Mouse (Mus musculus) liver, adult 2 months (tissue): ENCODE measurements around the gene Rpl26. TPM values are rescaled to one million over a fixed set of nuclear protein-coding genes. Genes with fewer than 3 reads are reported as not detected.
A peak's percentile ranks its signal among the peaks of the same experiment; 100 is the strongest.

Source experiments
- DNase-seq: peaks from one replicate; pipeline ENCODE4 v3.0.0-alpha.2; 2011; ENCODE audit warnings: low read depth, low spot score; ENCODE audit errors: extremely low read depth
- H3K27ac ChIP-seq: fragments of 200-500 bp; replicated peaks from 2 replicates; pipeline ENCODE4 v1.5.1; 2012; ENCODE audit warnings: low read depth, mild to moderate bottlenecking, control low read depth, inconsistent platforms, low read length; ENCODE audit not compliant: insufficient read depth
- H3K27me3 ChIP-seq: fragments of 200-500 bp; 2 replicates; pipeline ENCODE4 v1.6.1; 2012; ENCODE audit warnings: mild to moderate bottlenecking, moderate library complexity, low read length, inconsistent platforms; ENCODE audit not compliant: control insufficient read depth, insufficient read depth
- H3K36me3 ChIP-seq: fragments of 200-500 bp; 2 replicates; pipeline ENCODE4 v1.6.1; 2012; ENCODE audit warnings: low read length, inconsistent platforms; ENCODE audit not compliant: control insufficient read depth, insufficient read depth
- H3K4me1 ChIP-seq: fragments of 200-500 bp; 2 replicates; pipeline ENCODE4 v1.6.1; 2011; ENCODE audit warnings: low read length; ENCODE audit not compliant: control insufficient read depth, insufficient read depth
- H3K4me3 ChIP-seq: fragments of 200-500 bp; 2 replicates; pipeline ENCODE4 v1.5.1; 2011; ENCODE audit warnings: low read depth, mild to moderate bottlenecking, control low read depth, low read length, moderate library complexity; ENCODE audit not compliant: insufficient read depth
- H3K79me2 ChIP-seq: fragments of 200-500 bp; 2 replicates; pipeline ENCODE4 v1.6.1; 2012; ENCODE audit warnings: inconsistent platforms, mild to moderate bottlenecking, low read length, moderate library complexity; ENCODE audit not compliant: control insufficient read depth, insufficient read depth
- H3K9ac ChIP-seq: fragments of 200-500 bp; 2 replicates; pipeline ENCODE4 v1.6.1; 2012; ENCODE audit warnings: low read depth, mild to moderate bottlenecking, control low read depth, inconsistent platforms, low read length
- CTCF ChIP-seq: fragments of 200-500 bp; IDR thresholded peaks from 2 replicates; pipeline ENCODE4 v1.5.1; 2011; ENCODE audit warnings: low read depth, low read length, control low read depth
- POLR2A ChIP-seq: fragments of 200-500 bp; IDR thresholded peaks from 2 replicates; pipeline ENCODE4 v1.6.1; 2011; ENCODE audit warnings: low read length, control low read depth; ENCODE audit not compliant: insufficient read depth; ENCODE audit errors: extremely low read depth
- WGBS: fragments of 180-500 bp; shearing (Covaris S2); methylation state at CpG from one replicate; pipeline ENCODE4 v1.1.7; 2018; 5-methylcytosine and 5-hydroxymethylcytosine counted together
- polyA plus RNA-seq: library from polyadenylated mRNA; depleted of rRNA; stranded (reverse); fragments of >200 nt; gene quantifications from 2 replicates; pipeline ENCODE4 v1.2.3, GENCODE M21; 2012
- total RNA-seq: library from RNA; depleted of rRNA; stranded (reverse); fragments of >200 nt; gene quantifications from 2 replicates; pipeline ENCODE4 v1.2.3, GENCODE M21; 2014

The Rpl26 gene
- total and polyA plus RNA-seq, 2 experiments = 292 to 1,005 TPM

GRCm38 (mm10) chr11:68899815-68900214, 1.6 kb upstream of the Rpl26 start:
- Histone ChIP-seq H3K36me3 (peaks cover 21% of the 10 kb centered on the region), H3K9ac (no peak overlapping the region), H3K27ac (no peak overlapping the region), H3K4me1 (no peaks in the 10 kb centered on the region), H3K4me3 (no peak overlapping the region), H3K27me3 (no peaks in the 10 kb centered on the region), H3K79me2 (no peaks in the 10 kb centered on the region)
- no peak for DNase-seq
- TF ChIP-seq CTCF (no peak), POLR2A (no peak)
- 84% methylated on average over 8 of the region's 8 CpGs for WGBS

DNA sequence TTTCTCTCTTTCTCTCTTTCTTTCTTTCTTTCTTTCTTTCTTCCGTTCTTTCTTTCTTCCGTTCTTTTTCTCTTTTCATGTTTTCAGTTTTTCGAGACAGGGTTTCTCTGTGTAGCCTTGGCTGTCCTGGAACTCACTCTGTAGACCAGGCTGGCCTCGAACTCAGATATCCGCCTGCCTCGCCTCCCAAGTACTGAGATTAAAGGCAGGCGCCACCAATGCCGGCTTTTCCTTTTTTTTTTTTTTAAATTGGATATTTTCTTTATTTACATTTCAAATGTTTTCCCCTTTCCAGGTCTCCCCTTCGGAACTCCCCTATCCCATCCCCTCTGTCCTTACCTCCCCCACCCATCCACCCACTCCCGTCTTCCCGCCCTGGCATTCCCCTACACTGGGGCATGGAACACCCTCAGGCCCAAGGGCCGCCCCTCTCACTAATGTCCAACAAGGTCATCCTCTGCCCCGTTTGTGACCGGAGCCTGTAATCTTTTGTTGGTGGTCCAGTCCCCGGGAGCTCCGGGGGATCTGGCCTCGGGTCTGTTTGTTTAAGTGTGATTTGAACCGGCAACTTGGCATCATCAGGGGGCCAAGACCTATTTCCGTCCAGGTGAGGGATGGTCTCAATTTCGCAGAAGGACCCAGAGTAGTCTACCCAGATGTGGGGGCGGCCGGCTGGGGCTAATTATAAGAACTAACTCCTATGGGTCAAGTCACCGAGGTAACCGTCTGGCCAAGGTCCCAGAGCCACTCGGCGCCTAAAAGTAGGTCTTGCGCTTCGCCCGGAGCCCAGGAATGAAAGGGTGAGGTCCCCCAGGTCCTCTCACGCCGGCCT, 648 bp upstream of the Rpl26 start:
- WGBS = 25% methylated on average over 31 of the region's 31 CpGs
- Histone ChIP-seq H3K9ac (peak overlapping the region; percentile 56), H3K4me3 (peak overlapping the region; percentile 61), H3K27me3 (no peaks in the 10 kb centered on the region), H3K4me1 (no peaks in the 10 kb centered on the region), H3K27ac (no peak overlapping the region), H3K36me3 (peaks cover 30% of the 10 kb centered on the region), H3K79me2 (no peaks in the 10 kb centered on the region)
- DNase-seq = no peak
- TF ChIP-seq POLR2A (no peak), CTCF (no peak)

- Histone ChIP-seq H3K27me3 (no peaks in the 10 kb centered on the region), H3K79me2 (no peaks in the 10 kb centered on the region), H3K4me3 (peak overlapping the region; percentile 89), H3K27ac (no peak overlapping the region), H3K9ac (peak overlapping the region; percentile 87), H3K36me3 (peaks cover 35% of the 10 kb centered on the region), H3K4me1 (peaks cover 2% of the 10 kb centered on the region; the same call in 1 of the 2 replicates)
- peak; percentile 19 for DNase-seq
- under 1% methylated on average over 10 of the region's 10 CpGs for WGBS
- TF ChIP-seq POLR2A (no peak), CTCF (no peak)
Measured at GRCm38 (mm10) chr11:68902047-68902364, 623 bp downstream of the Rpl26 start.

DNA sequence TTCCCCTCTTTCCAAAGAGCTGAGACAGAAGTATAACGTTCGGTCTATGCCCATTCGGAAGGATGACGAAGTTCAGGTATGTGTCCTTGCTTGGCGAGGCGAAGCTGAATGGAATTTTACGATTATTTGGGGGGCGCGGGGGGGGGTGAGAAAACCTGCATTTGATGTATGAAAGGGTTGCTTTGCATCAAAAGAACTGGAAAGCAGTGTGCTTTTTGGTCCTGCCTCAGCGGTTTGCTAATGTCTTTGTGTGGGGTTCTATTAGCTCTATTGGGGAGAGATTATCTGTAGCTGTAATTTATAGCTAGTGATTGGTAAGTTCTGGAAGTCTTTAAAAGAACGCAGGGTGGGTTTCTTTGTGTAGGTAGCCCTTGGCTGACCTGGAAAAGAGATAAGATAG, 984 bp downstream of the Rpl26 start:
- WGBS = 4% methylated on average over 11 of the region's 11 CpGs
- Histone ChIP-seq H3K9ac (peak overlapping the region; percentile 69), H3K27me3 (no peaks in the 10 kb centered on the region), H3K4me3 (peak overlapping the region; percentile 89), H3K36me3 (peaks cover 35% of the 10 kb centered on the region), H3K79me2 (no peaks in the 10 kb centered on the region), H3K4me1 (peaks cover 2% of the 10 kb centered on the region; the same call in 1 of the 2 replicates), H3K27ac (no peak overlapping the region)
- TF ChIP-seq CTCF (no peak), POLR2A (no peak)
- DNase-seq = no peak

GRCm38 (mm10) chr11:68902823-68903222, 1.4 kb downstream of the Rpl26 start:
- TF ChIP-seq CTCF (no peak), POLR2A (no peak)
- Histone ChIP-seq H3K79me2 (no peaks in the 10 kb centered on the region), H3K36me3 (peaks cover 35% of the 10 kb centered on the region), H3K9ac (no peak overlapping the region), H3K27ac (no peak overlapping the region), H3K4me1 (peaks cover 2% of the 10 kb centered on the region; the same call in 1 of the 2 replicates), H3K27me3 (no peaks in the 10 kb centered on the region), H3K4me3 (no peak overlapping the region)
- 69% methylated on average over 5 of the region's 5 CpGs for WGBS
- no peak for DNase-seq

- Histone ChIP-seq H3K79me2 (no peaks in the 10 kb centered on the region), H3K9ac (no peak overlapping the region), H3K27ac (no peak overlapping the region), H3K4me3 (no peak overlapping the region), H3K4me1 (peaks cover 2% of the 10 kb centered on the region; the same call in 1 of the 2 replicates), H3K27me3 (no peaks in the 10 kb centered on the region), H3K36me3 (peaks cover 35% of the 10 kb centered on the region)
- WGBS = 91% methylated on average over 2 of the region's 2 CpGs
- TF ChIP-seq POLR2A (no peak), CTCF (no peak)
- DNase-seq = no peak
Measured at GRCm38 (mm10) chr11:68903775-68904174, 2.4 kb downstream of the Rpl26 start.
